Mouse (Mus musculus) limb, embryonic 11.5 days (tissue): ENCODE data around the gene Isoc2b. TPM values are rescaled to one million over a fixed set of nuclear protein-coding genes. Genes with fewer than 3 reads are reported as not detected.

Source experiments
- ATAC-seq: fragments of 200-750 bp; cut with Nextera tagmentation; 2 replicates; pipeline ENCODE4 v1.8.0; 2017; ENCODE audit warnings: low read depth; ENCODE audit not compliant: insufficient number of reproducible peaks, low FRiP score, low TSS enrichment
- DNase-seq: peaks from one replicate; pipeline ENCODE4 v3.0.0-alpha.2; 2015; ENCODE audit warnings: low spot score
- H3K27ac ChIP-seq: fragments of 300-500 bp; sonication (generic); replicated peaks from 2 replicates; pipeline ENCODE4 v1.5.1; 2014; ENCODE audit warnings: low read depth, mild to moderate bottlenecking, low read length
- H3K27me3 ChIP-seq: fragments of 300-500 bp; sonication (generic); 2 replicates; pipeline ENCODE4 v1.6.1; 2014; ENCODE audit warnings: mild to moderate bottlenecking, low read length, mixed read lengths; ENCODE audit not compliant: control insufficient read depth, insufficient read depth
- H3K36me3 ChIP-seq: fragments of 300-500 bp; sonication (generic); 2 replicates; pipeline ENCODE4 v1.6.1; 2014; ENCODE audit warnings: mild to moderate bottlenecking, low read length, moderate library complexity, mixed read lengths; ENCODE audit not compliant: control insufficient read depth, insufficient read depth
- H3K4me1 ChIP-seq: fragments of 300-500 bp; sonication (generic); 2 replicates; pipeline ENCODE4 v1.6.1; 2014; ENCODE audit warnings: low read length, mixed read lengths; ENCODE audit not compliant: control insufficient read depth, insufficient read depth
- H3K4me2 ChIP-seq: fragments of 300-500 bp; sonication (generic); 2 replicates; pipeline ENCODE4 v1.6.1; 2014; ENCODE audit warnings: low read depth, mild to moderate bottlenecking, moderate library complexity; ENCODE audit not compliant: severe bottlenecking
- H3K4me3 ChIP-seq: fragments of 300-500 bp; sonication (generic); 2 replicates; pipeline ENCODE4 v1.5.1; 2014; ENCODE audit warnings: low read depth, low read length
- H3K9ac ChIP-seq: fragments of 300-500 bp; sonication (generic); 2 replicates; pipeline ENCODE4 v1.6.1; 2014; ENCODE audit warnings: mild to moderate bottlenecking, low read length
- H3K9me3 ChIP-seq: fragments of 300-500 bp; sonication (generic); 2 replicates; pipeline ENCODE4 v1.6.1; 2016; ENCODE audit warnings: low read length; ENCODE audit not compliant: control insufficient read depth
- WGBS: fragments of 180-500 bp; shearing (Covaris S2); extraction: QIAGEN DNeasy Blood & Tissue Kit; methylation state at CpG from one replicate; pipeline ENCODE4 v1.1.7; 2014; 5-methylcytosine and 5-hydroxymethylcytosine counted together
- polyA plus RNA-seq: library from polyadenylated mRNA; unstranded; fragments of >200 nt; fragmentation: Nextera tagmentation; extraction: Ambion mirVana; gene quantifications from 2 replicates; pipeline ENCODE4 v1.2.1, GENCODE M21; 2014

Isoc2b gene
- polyA plus RNA-seq, 1 experiment from 2014 or later: 3.5 TPM

DNA sequence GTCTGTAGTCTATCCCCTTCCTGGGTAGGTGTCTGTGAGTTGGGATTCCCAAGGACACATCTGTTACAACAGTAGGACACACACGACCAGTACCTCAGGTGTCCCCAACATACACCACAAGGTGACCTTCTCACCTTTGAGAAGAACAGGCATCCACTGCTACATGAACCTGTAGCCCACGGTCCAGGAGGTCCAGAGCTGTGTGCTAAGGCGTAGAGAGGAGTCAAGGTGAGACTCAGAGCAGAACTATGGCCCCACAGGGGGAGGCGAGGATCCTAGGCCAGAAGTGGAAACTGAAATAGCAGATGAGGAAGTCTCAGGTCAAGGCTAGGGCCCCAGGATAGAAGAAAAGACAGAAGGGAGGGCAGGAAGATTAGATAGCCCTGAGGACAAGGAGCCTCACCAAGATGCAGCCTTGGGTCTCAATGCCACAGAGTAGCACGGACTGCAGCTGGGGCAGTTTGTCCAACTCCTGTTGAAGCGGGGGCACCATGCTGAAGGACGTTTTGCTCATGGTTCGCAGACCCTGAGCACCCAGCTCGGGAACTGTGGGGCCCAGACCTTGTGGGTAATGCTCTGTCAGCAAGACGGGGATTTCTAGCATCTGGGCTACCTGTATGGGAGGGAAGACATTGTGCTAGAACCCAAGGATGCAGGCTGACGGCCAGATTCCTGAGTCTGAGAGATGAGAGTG lies 19.3 kb downstream of the Isoc2b start:
- 77% methylated on average over 11 of the region's 11 CpGs for WGBS
- DNase-seq (no peak), ATAC-seq (no peak)

DNA sequence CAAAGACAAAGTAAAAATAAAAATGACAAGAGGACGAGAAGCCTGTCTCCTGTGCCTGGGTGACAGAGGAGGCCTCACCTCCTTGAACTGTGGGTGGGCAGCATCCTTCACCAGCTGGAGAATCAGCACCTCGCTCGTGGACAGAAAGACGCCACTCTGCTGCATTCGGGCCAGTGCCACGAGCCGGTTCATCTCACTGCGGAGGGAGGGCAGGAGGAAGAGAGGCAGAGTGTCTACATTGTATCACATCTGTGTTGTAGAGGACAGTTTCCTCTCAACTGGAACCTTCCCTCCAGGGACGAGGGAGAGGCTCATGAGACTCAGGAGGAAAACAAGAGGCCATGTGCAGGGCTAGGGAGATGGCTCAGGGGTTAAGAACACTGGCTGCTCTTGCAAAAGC lies 20.7 kb downstream of the Isoc2b start:
- H3K4me3 ChIP-seq: no peak overlapping the region
- ATAC-seq (no peak), DNase-seq (no peak)
- no peaks in the 10 kb centered on the region; the same call in 1 of the 2 replicates for H3K36me3 ChIP-seq
- no peaks in the 10 kb centered on the region for H3K9me3 ChIP-seq
- H3K4me1 ChIP-seq: peaks cover 3% of the 10 kb centered on the region; the same call in 1 of the 2 replicates
- H3K27me3 ChIP-seq: peaks cover 12% of the 10 kb centered on the region
- no peak overlapping the region for H3K9ac ChIP-seq
- WGBS: 51% methylated on average over 9 of the region's 9 CpGs
- H3K4me2 ChIP-seq: no peak overlapping the region
- H3K27ac ChIP-seq: no peak overlapping the region

More for the DNA sequence above, 19.3 kb downstream of the Isoc2b start:
- H3K4me3 ChIP-seq: no peak overlapping the region
- no peak overlapping the region for H3K9ac ChIP-seq
- no peak overlapping the region for H3K4me2 ChIP-seq
- no peaks in the 10 kb centered on the region; the same call in 1 of the 2 replicates for H3K36me3 ChIP-seq
- H3K27ac ChIP-seq: no peak overlapping the region
- 0 out of 2 replicates have a peak, but pooled peaks cover 2% of the 10 kb centered on the region for H3K27me3 ChIP-seq
- H3K9me3 ChIP-seq: no peaks in the 10 kb centered on the region
- H3K4me1 ChIP-seq: no peaks in the 10 kb centered on the region

DNA sequence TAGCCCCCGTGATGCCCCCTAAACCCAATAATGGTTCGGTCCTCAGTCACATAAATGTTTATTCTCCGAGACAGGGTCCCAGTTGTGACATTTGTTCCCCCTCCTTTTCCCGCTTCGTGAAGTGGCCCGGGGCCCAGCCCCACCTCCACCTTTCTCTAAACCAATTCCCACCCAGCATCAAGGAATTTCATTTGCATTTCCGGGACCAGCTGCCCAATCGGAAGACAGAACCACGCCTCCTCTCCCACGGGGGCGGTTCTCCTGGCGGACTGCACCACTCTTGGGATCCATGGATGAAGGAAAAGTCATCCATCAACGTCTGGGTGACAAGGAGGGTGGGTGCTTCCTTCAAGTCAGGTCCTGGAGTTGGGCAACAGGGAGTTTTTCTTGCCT lies 25.1 kb downstream of the Isoc2b start:
- peak; percentile 88 for DNase-seq
- Histone ChIP-seq H3K27ac (no peak overlapping the region), H3K9ac (no peak overlapping the region; the same call in 1 of the 2 replicates), H3K36me3 (no peaks in the 10 kb centered on the region), H3K9me3 (no peaks in the 10 kb centered on the region), H3K4me1 (peaks cover 17% of the 10 kb centered on the region), H3K4me3 (peak overlapping the region; percentile 33), H3K4me2 (peak overlapping the region; percentile 90), H3K27me3 (peaks cover 41% of the 10 kb centered on the region)
- ATAC-seq: peak; percentile 75
- WGBS: 2% methylated on average over 13 of the region's 13 CpGs

GRCm38 (mm10) chr7:4844245-4844916 lies 25.7 kb downstream of the Isoc2b start, which contains the start of gene Shisa7:
Gene Shisa7, minus strand, starts transcription at chr7:4844696.
- Histone ChIP-seq H3K36me3 (no peaks in the 10 kb centered on the region), H3K4me3 (peak within 1 kb of the TSS; percentile 33), H3K9me3 (no peaks in the 10 kb centered on the region), H3K4me1 (peaks cover 17% of the 10 kb centered on the region), H3K27me3 (peaks cover 41% of the 10 kb centered on the region), H3K27ac (no peak within 1 kb of the TSS), H3K9ac (peak within 1 kb of the TSS; percentile 30; the same call in 1 of the 2 replicates), H3K4me2 (peak within 1 kb of the TSS; percentile 90)
- ATAC-seq: peak; percentile 53; the same call in 1 of the 2 replicates
- DNase-seq: no peak
- 1% methylated on average over 41 of the region's 41 CpGs for WGBS

- no peak overlapping the region; the same call in 1 of the 2 replicates for H3K9ac ChIP-seq
- H3K4me1 ChIP-seq: peaks cover 17% of the 10 kb centered on the region
- WGBS: under 1% methylated on average over 34 of the region's 34 CpGs
- peak overlapping the region; percentile 90 for H3K4me2 ChIP-seq
- peak; percentile 23; the same call in 1 of the 2 replicates for ATAC-seq
- DNase-seq: peak; percentile 68
- peaks cover 41% of the 10 kb centered on the region for H3K27me3 ChIP-seq
- peak overlapping the region; percentile 33 for H3K4me3 ChIP-seq
- no peak overlapping the region for H3K27ac ChIP-seq
- no peaks in the 10 kb centered on the region for H3K36me3 ChIP-seq
- H3K9me3 ChIP-seq: no peaks in the 10 kb centered on the region
Observed at GRCm38 (mm10) chr7:4843604-4844244, 26.3 kb downstream of the Isoc2b start.

GRCm38 (mm10) chr7:4842634-4843131 lies 27.4 kb downstream of the Isoc2b start:
- WGBS: 1% methylated on average over 16 of the region's 16 CpGs
- Histone ChIP-seq H3K4me1 (peaks cover 17% of the 10 kb centered on the region), H3K4me3 (no peak overlapping the region), H3K27me3 (peaks cover 45% of the 10 kb centered on the region), H3K4me2 (peak overlapping the region; percentile 15), H3K27ac (no peak overlapping the region), H3K9ac (no peak overlapping the region), H3K9me3 (no peaks in the 10 kb centered on the region), H3K36me3 (no peaks in the 10 kb centered on the region)
- ATAC-seq: peak; percentile 54; the same call in 1 of the 2 replicates
- peak; percentile 49 for DNase-seq

GRCm38 (mm10) chr7:4842077-4842476 lies 28.0 kb downstream of the Isoc2b start:
- H3K27me3 ChIP-seq: peaks cover 51% of the 10 kb centered on the region
- peaks cover 17% of the 10 kb centered on the region for H3K4me1 ChIP-seq
- H3K4me3 ChIP-seq: no peak overlapping the region
- H3K9ac ChIP-seq: no peak overlapping the region
- DNase-seq (no peak), ATAC-seq (no peak)
- H3K27ac ChIP-seq: no peak overlapping the region
- H3K9me3 ChIP-seq: no peaks in the 10 kb centered on the region
- no peaks in the 10 kb centered on the region for H3K36me3 ChIP-seq
- no peak overlapping the region for H3K4me2 ChIP-seq
- WGBS: 53% methylated on average over 5 of the region's 5 CpGs

- H3K9ac ChIP-seq: no peak overlapping the region
Observed at GRCm38 (mm10) chr7:4837639-4838038, 32.4 kb downstream of the Isoc2b start.

More at GRCm38 (mm10) chr7:4837639-4838038, 32.4 kb downstream of the Isoc2b start:
- Histone ChIP-seq H3K36me3 (no peaks in the 10 kb centered on the region), H3K27me3 (peaks cover 58% of the 10 kb centered on the region), H3K4me1 (peaks cover 5% of the 10 kb centered on the region; the same call in 1 of the 2 replicates), H3K4me3 (no peak overlapping the region), H3K4me2 (no peak overlapping the region), H3K9me3 (no peaks in the 10 kb centered on the region), H3K27ac (no peak overlapping the region)
- DNase-seq (no peak), ATAC-seq (no peak)
- 25% methylated on average over 1 of the region's 1 CpGs for WGBS
